Mouse (Mus musculus) limb, embryonic 13.5 days (tissue): ENCODE measurements around the gene Col6a5. TPM values are rescaled to one million over a fixed set of nuclear protein-coding genes. Genes with fewer than 3 reads are reported as not detected.

Source experiments
- ATAC-seq: fragments of 200-750 bp; cut with Nextera tagmentation; 2 replicates; pipeline ENCODE4 v1.8.0; 2017; ENCODE audit warnings: low read depth, moderate number of reproducible peaks, moderate TSS enrichment; ENCODE audit not compliant: low FRiP score
- H3K27ac ChIP-seq: fragments of 300-500 bp; sonication (generic); 2 replicates; pipeline ENCODE4 v1.5.1; 2015; ENCODE audit warnings: inconsistent platforms, mild to moderate bottlenecking, moderate library complexity
- H3K27me3 ChIP-seq: fragments of 300-500 bp; sonication (generic); 2 replicates; pipeline ENCODE4 v1.6.1; 2015; ENCODE audit warnings: mild to moderate bottlenecking, inconsistent platforms
- H3K36me3 ChIP-seq: fragments of 300-500 bp; sonication (generic); 2 replicates; pipeline ENCODE4 v1.6.1; 2015; ENCODE audit warnings: inconsistent platforms, mild to moderate bottlenecking, moderate library complexity
- H3K4me1 ChIP-seq: fragments of 300-500 bp; sonication (generic); 2 replicates; pipeline ENCODE4 v1.6.1; 2015; ENCODE audit warnings: inconsistent platforms
- H3K4me2 ChIP-seq: fragments of 300-500 bp; sonication (generic); replicated peaks from 2 replicates; pipeline ENCODE4 v1.6.1; 2015; ENCODE audit warnings: inconsistent platforms, mild to moderate bottlenecking, moderate library complexity
- H3K4me3 ChIP-seq: fragments of 300-500 bp; sonication (generic); 2 replicates; pipeline ENCODE4 v1.5.1; 2015; ENCODE audit warnings: moderate library complexity, mild to moderate bottlenecking, inconsistent platforms
- H3K9ac ChIP-seq: fragments of 300-500 bp; sonication (generic); 2 replicates; pipeline ENCODE4 v1.6.1; 2015; ENCODE audit warnings: mild to moderate bottlenecking, inconsistent platforms
- H3K9me3 ChIP-seq: fragments of 300-500 bp; sonication (generic); 2 replicates; pipeline ENCODE4 v1.6.1; 2016; ENCODE audit warnings: inconsistent platforms
- WGBS: fragments of 180-500 bp; shearing (Covaris S2); methylation state at CpG from one replicate; pipeline ENCODE4 v1.1.7; 2015; 5-methylcytosine and 5-hydroxymethylcytosine counted together
- polyA plus RNA-seq: library from polyadenylated mRNA; unstranded; fragments of >200 nt; fragmentation: Nextera tagmentation; extraction: Ambion mirVana; gene quantifications from 2 replicates; pipeline ENCODE4 v1.2.1, GENCODE M21; 2015

The Col6a5 gene
- polyA plus RNA-seq, 1 experiment from 2014 or later, result 0.52 TPM

- 89% methylated on average over 14 of the region's 14 CpGs for WGBS
- Histone ChIP-seq H3K27me3 (peaks cover 7% of the 10 kb centered on the region), H3K9me3 (no peaks in the 10 kb centered on the region), H3K27ac (no peak overlapping the region), H3K9ac (no peak overlapping the region), H3K4me1 (no peaks in the 10 kb centered on the region), H3K4me2 (no peak overlapping the region), H3K36me3 (no peaks in the 10 kb centered on the region), H3K4me3 (no peak overlapping the region)
- no peak for ATAC-seq
These were observed 11.0 kb upstream of the Col6a5 start for GRCm38 (mm10) chr9:105971351-105971894.

GRCm38 (mm10) chr9:105970901-105971300 lies 10.5 kb upstream of the Col6a5 start:
- no peaks in the 10 kb centered on the region for H3K4me1 ChIP-seq
- no peak overlapping the region for H3K4me2 ChIP-seq
- H3K4me3 ChIP-seq, result no peak overlapping the region
- peaks cover 3% of the 10 kb centered on the region for H3K27me3 ChIP-seq
- no peaks in the 10 kb centered on the region for H3K9me3 ChIP-seq
- ATAC-seq, result no peak
- no peak overlapping the region for H3K27ac ChIP-seq
- 80% methylated on average over 5 of the region's 5 CpGs for WGBS
- H3K9ac ChIP-seq, result no peak overlapping the region
- no peaks in the 10 kb centered on the region for H3K36me3 ChIP-seq

- Histone ChIP-seq H3K27me3 (no peaks in the 10 kb centered on the region), H3K4me1 (no peaks in the 10 kb centered on the region), H3K9ac (no peak overlapping the region), H3K4me3 (no peak overlapping the region), H3K36me3 (no peaks in the 10 kb centered on the region), H3K27ac (no peak overlapping the region), H3K9me3 (no peaks in the 10 kb centered on the region), H3K4me2 (no peak overlapping the region)
- ATAC-seq, result no peak
- WGBS, result 73% methylated on average over 5 of the region's 5 CpGs
These were observed 7.5 kb upstream of the Col6a5 start for GRCm38 (mm10) chr9:105967976-105968375.

GRCm38 (mm10) chr9:105959116-105959515 lies 1.3 kb downstream of the Col6a5 start:
- Histone ChIP-seq H3K4me2 (no peak overlapping the region), H3K4me1 (peaks cover 13% of the 10 kb centered on the region)

GRCm38 (mm10) chr9:105949755-105950154 lies 10.7 kb downstream of the Col6a5 start:
- no peaks in the 10 kb centered on the region for H3K36me3 ChIP-seq
- H3K4me3 ChIP-seq, result no peak overlapping the region
- H3K4me1 ChIP-seq, result no peaks in the 10 kb centered on the region
- no peak overlapping the region for H3K27ac ChIP-seq
- H3K9me3 ChIP-seq, result no peaks in the 10 kb centered on the region
- H3K9ac ChIP-seq, result no peak overlapping the region
- no peak for ATAC-seq
- WGBS, result 86% methylated on average over 1 of the region's 1 CpGs
- no peaks in the 10 kb centered on the region for H3K27me3 ChIP-seq
- H3K4me2 ChIP-seq, result no peak overlapping the region

More at GRCm38 (mm10) chr9:105959116-105959515, 1.3 kb downstream of the Col6a5 start:
- peaks cover 18% of the 10 kb centered on the region; the same call in 1 of the 2 replicates for H3K27me3 ChIP-seq
- H3K9ac ChIP-seq, result no peak overlapping the region
- no peaks in the 10 kb centered on the region for H3K9me3 ChIP-seq
- 38% methylated on average over 1 of the region's 1 CpGs for WGBS
- no peaks in the 10 kb centered on the region for H3K36me3 ChIP-seq
- ATAC-seq, result no peak
- H3K4me3 ChIP-seq, result no peak overlapping the region
- no peak overlapping the region for H3K27ac ChIP-seq

GRCm38 (mm10) chr9:105947577-105947976 lies 12.9 kb downstream of the Col6a5 start:
- Histone ChIP-seq H3K27me3 (no peaks in the 10 kb centered on the region), H3K27ac (no peak overlapping the region), H3K4me3 (no peak overlapping the region), H3K4me1 (no peaks in the 10 kb centered on the region), H3K36me3 (no peaks in the 10 kb centered on the region), H3K4me2 (no peak overlapping the region), H3K9ac (no peak overlapping the region), H3K9me3 (no peaks in the 10 kb centered on the region)
- no peak for ATAC-seq
- WGBS, result 75% methylated on average over 3 of the region's 3 CpGs

- Histone ChIP-seq H3K4me1 (no peaks in the 10 kb centered on the region), H3K4me3 (no peak overlapping the region), H3K27ac (no peak overlapping the region), H3K4me2 (no peak overlapping the region), H3K9ac (no peak overlapping the region), H3K27me3 (no peaks in the 10 kb centered on the region), H3K9me3 (no peaks in the 10 kb centered on the region), H3K36me3 (no peaks in the 10 kb centered on the region)
- no peak for ATAC-seq
- 72% methylated on average over 6 of the region's 6 CpGs for WGBS
These were observed 26.6 kb downstream of the Col6a5 start for GRCm38 (mm10) chr9:105933816-105934215.

- Histone ChIP-seq H3K9me3 (no peaks in the 10 kb centered on the region), H3K4me1 (no peaks in the 10 kb centered on the region), H3K36me3 (no peaks in the 10 kb centered on the region), H3K27me3 (no peaks in the 10 kb centered on the region), H3K4me3 (no peak overlapping the region), H3K9ac (no peak overlapping the region), H3K27ac (no peak overlapping the region), H3K4me2 (no peak overlapping the region)
- ATAC-seq, result no peak
- 64% methylated on average over 4 of the region's 4 CpGs for WGBS
These were observed 31.2 kb downstream of the Col6a5 start for GRCm38 (mm10) chr9:105929287-105929686.

- no peak overlapping the region for H3K9ac ChIP-seq
- no peak overlapping the region for H3K4me2 ChIP-seq
- H3K4me1 ChIP-seq, result no peaks in the 10 kb centered on the region
- no peak overlapping the region for H3K4me3 ChIP-seq
- H3K9me3 ChIP-seq, result no peaks in the 10 kb centered on the region
- no peak for ATAC-seq
- 76% methylated on average over 6 of the region's 6 CpGs for WGBS
- no peak overlapping the region for H3K27ac ChIP-seq
- H3K27me3 ChIP-seq, result no peaks in the 10 kb centered on the region
- no peaks in the 10 kb centered on the region for H3K36me3 ChIP-seq
These were observed 31.9 kb downstream of the Col6a5 start for GRCm38 (mm10) chr9:105928406-105929071.

- Histone ChIP-seq H3K9me3 (no peaks in the 10 kb centered on the region), H3K36me3 (no peaks in the 10 kb centered on the region), H3K4me3 (no peak overlapping the region), H3K27me3 (no peaks in the 10 kb centered on the region), H3K27ac (no peak overlapping the region), H3K4me1 (no peaks in the 10 kb centered on the region), H3K9ac (no peak overlapping the region), H3K4me2 (no peak overlapping the region)
- ATAC-seq, result no peak
- WGBS, result 89% methylated on average over 2 of the region's 2 CpGs
These were observed 36.8 kb downstream of the Col6a5 start for GRCm38 (mm10) chr9:105923659-105924058.

- no peak overlapping the region for H3K4me3 ChIP-seq
- H3K27me3 ChIP-seq, result no peaks in the 10 kb centered on the region
- no peak overlapping the region for H3K9ac ChIP-seq
- ATAC-seq, result no peak
- H3K36me3 ChIP-seq, result no peaks in the 10 kb centered on the region
- H3K9me3 ChIP-seq, result no peaks in the 10 kb centered on the region
- no peaks in the 10 kb centered on the region for H3K4me1 ChIP-seq
- no peak overlapping the region for H3K27ac ChIP-seq
- 47% methylated on average over 4 of the region's 4 CpGs for WGBS
- no peak overlapping the region for H3K4me2 ChIP-seq
These were observed 45.3 kb downstream of the Col6a5 start for GRCm38 (mm10) chr9:105915186-105915585.

- H3K27me3 ChIP-seq, result no peaks in the 10 kb centered on the region
- ATAC-seq, result no peak
- no peaks in the 10 kb centered on the region for H3K9me3 ChIP-seq
- H3K4me2 ChIP-seq, result no peak overlapping the region
- no peaks in the 10 kb centered on the region for H3K4me1 ChIP-seq
- WGBS, result 75% methylated on average over 2 of the region's 2 CpGs
- no peak overlapping the region for H3K9ac ChIP-seq
- H3K36me3 ChIP-seq, result no peaks in the 10 kb centered on the region
- no peak overlapping the region for H3K27ac ChIP-seq
- no peak overlapping the region for H3K4me3 ChIP-seq
These were observed 50.3 kb downstream of the Col6a5 start for GRCm38 (mm10) chr9:105910166-105910565.

GRCm38 (mm10) chr9:105909352-105909751 lies 51.1 kb downstream of the Col6a5 start:
- no peak for ATAC-seq
- Histone ChIP-seq H3K4me1 (no peaks in the 10 kb centered on the region), H3K4me3 (no peak overlapping the region), H3K9me3 (no peaks in the 10 kb centered on the region), H3K9ac (no peak overlapping the region), H3K27ac (no peak overlapping the region), H3K27me3 (no peaks in the 10 kb centered on the region), H3K4me2 (no peak overlapping the region), H3K36me3 (no peaks in the 10 kb centered on the region)
- 59% methylated on average over 2 of the region's 2 CpGs for WGBS
